Mouse (Mus musculus): ENCODE measurements around the gene Ngfr.
A peak's percentile ranks its signal among the peaks of the same experiment; 100 is the strongest.

Gene Ngfr

GRCm38 (mm10) chr11:95520456-95521072 lies 67.0 kb downstream of the Ngfr start:
- peak; percentile 91 for DNase-seq (ENCODE audit: low read depth, low spot score)

GRCm38 (mm10) chr11:95519996-95520395 lies 67.5 kb downstream of the Ngfr start:
- no peak for DNase-seq (ENCODE audit: low read depth, low spot score)

GRCm38 (mm10) chr11:95519299-95519698 lies 68.2 kb downstream of the Ngfr start:
- DNase-seq (ENCODE audit: low read depth, low spot score): no peak
